Mouse (Mus musculus) cerebral cortex, adult 2 months (tissue): Measurements from ENCODE around the gene Ccnl1.

Source experiments
- WGBS: fragments of 180-500 bp; shearing (Covaris S2); methylation state at CpG from one replicate; pipeline ENCODE4 v1.1.7; 2018; 5-methylcytosine and 5-hydroxymethylcytosine counted together

Gene Ccnl1

DNA sequence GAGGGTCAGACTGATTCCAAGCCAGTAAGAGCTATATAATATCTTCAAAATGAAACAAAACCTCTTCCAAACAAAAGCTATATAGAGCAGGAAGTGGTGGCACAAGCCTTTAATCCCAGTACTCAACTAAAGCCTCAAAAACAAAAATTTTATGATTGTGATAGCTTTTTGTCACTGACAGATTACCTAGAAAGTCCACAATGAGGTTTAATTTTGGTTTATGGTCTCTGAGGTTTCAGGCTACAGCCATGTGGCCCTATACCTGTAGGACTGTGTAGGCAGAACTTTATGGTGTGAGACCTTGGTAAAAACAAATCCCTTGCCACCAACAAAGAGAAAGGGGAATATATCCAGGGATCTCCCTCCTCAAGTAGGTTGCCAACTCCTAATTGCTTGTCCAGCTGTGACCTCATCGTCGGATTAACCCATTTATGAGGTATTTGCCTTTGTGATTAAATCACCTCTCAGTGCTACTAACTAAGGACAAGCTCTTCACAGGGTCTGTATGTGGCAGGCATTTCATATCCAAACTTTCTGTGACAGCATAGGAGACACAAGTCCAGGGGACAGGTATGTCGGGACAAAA, 1.5 kb upstream of the Ccnl1 start:
- 59% methylated on average over 3 of the region's 3 CpGs for WGBS

DNA sequence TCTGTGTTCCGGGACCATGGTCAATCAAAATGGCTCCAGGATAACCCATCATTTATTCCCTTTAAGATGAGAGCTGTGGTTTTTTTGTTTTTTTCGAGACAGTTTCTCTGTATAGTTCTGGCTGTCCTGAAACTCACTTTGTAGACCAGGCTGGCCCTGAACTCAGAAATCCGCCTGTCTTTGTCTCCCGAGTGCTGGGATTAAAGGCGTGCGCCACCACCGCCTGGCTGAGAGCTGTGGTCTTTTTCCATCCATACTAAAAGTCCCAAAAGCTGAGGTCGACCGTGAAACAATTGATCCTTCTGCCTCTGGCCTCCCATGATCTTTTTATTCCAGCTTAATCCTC, 764 bp upstream of the Ccnl1 start:
- 6% methylated on average over 9 of the region's 9 CpGs for WGBS

DNA sequence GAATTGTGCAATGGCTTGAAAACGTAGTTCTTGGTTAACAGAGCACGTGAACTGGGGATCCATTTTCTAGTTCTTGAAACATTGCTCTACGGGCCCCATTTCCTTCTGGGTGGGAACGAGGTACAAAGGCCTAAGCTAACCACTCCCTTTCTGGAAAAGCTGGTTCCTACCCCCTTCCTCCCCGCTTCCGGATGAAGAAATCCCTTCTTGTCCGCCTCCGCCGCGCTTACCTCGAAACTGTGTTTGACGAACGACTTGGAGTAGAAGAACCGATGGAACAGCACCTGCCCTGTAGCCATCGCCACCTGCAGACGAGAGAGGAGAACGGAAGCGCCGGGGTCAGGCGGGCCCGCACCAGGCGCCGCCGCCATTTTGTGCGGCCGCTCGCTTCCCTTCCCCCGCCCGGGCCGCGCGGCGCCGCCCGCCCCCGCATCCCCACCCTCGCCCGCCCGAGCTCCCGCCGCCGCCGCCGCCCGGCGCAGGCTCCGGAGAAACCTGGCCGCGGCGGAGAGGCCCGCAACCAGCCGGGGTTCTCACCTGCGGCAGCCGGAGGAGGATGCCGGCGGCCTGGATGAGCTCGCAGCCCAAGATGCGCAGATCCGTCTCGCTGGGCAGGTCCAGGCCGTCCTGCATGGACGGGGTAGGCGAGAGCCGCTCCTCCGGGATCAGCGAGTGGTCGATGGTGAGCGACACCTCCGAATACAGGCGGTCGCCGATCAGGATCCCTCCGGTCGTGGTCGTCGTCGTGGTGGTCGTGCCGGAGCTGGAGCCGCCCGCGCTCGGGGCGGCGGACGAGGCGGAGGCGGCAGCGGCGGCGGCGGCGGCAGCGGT, 563 bp downstream of the Ccnl1 start:
- WGBS, result under 1% methylated on average over 90 of the region's 94 CpGs

DNA sequence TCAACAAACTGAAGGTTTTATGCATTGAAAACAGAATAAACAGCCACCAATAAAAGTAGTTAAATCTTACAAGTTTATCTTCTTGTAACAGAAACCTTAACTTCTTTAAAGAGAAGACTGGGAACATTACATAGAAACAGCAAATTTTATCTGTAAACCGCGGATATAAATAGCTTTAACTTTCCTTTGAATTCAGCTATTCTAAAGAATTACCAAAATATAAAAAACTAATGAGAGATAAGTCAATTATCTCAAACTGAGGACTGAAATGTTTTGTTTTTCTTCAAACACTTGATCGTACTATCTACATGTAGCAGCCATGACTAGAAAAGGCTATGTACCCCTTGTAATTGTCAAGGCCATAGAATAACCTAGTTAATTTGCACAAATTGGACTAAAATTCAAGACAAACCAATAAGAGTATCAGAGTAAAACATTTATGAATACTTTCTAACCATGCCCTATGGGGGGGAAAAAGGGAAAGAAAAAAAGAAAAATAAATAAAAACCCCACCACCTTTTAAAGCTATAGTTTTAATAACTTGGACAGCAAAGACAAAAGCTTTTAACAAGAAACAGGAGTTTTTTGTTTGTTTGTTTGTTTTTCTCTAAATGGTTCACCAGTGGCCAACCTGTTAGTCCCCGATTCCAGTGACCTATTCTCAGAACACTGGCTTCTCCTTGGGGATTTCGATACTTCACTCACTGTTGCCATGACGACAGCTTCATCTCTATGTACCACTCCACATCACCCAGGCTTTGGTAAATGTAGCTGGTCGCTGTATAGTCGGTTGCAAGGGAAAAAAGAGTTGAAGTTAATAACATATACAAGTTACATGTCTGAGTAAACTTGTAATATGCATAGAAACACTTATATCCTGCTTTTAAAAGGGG, 3.3 kb downstream of the Ccnl1 start:
- 30% methylated on average over 8 of the region's 8 CpGs for WGBS

DNA sequence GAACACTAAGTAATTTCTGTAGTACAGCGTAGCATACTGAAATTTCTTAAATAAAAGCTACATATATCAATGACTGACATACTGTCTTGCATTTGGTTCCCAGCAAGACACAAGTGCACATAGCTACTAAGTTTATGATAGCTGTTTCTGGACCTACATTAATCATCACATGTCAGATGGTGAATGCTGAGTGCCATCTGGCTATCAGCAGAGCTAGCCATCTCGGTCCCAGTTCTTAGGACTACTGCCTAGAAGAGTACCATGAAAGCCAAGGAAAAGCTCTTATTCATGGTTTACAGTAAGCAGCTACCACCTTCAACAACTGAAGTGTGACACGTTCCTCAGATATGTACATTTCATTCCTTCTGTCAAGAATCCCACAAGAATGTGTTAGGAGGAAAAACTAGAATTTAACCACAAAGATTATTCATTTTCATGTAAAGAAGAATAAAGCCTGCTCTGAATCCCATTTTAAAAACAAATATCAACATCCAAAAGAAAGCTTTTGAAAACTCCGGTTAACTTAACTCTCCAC, 7.2 kb downstream of the Ccnl1 start:
- 53% methylated on average over 4 of the region's 4 CpGs for WGBS

DNA sequence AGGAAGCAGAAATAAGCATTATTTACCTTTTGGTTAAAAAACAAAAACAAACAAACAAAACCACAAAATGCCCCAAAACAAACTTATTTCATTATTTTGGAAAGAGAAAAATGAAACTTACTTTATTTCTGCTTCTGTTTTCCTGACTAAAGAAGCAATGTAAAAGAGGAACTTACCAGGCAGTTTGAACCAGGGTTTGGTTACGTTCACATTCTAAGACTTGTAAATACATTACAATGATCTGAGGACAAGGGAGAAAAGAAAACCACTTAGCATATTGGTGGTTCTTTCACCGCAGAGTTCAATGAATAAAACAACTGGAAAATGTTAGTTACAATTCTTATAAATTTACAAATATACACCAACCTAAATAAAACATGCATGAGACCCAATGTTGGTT, 7.7 kb downstream of the Ccnl1 start:
- 72% methylated on average over 2 of the region's 2 CpGs for WGBS

DNA sequence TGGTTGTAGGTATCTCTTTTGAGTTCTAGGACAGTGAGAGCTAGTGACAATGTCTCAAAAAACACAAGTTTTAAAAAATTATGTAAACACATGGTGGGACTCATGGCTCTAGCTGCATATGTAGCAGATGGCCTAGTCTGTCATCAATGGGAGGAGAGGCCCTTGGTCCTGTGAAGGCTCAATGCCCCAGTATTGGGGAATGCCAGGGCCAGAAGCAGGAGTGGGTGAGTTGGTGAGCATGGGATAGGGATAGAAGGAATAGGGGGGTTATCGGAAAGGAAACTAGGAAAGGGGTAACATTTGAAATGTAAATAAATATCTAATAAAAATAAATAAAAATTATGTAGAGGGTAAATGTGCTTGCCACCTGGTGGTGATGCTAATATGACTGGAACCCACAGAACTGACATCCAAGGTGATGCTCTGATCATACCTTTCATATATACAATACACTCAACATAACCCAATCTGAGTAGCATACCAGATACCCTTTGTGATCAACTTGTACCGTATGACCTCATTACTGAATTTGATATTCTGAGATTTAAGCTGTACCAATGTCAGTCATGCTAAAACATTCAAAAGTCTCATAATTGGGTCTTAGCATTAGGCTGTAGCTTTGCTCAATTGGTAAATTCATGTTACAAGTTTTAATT, 12.6 kb downstream of the Ccnl1 start:
- WGBS, result 92% methylated on average over 2 of the region's 2 CpGs

DNA sequence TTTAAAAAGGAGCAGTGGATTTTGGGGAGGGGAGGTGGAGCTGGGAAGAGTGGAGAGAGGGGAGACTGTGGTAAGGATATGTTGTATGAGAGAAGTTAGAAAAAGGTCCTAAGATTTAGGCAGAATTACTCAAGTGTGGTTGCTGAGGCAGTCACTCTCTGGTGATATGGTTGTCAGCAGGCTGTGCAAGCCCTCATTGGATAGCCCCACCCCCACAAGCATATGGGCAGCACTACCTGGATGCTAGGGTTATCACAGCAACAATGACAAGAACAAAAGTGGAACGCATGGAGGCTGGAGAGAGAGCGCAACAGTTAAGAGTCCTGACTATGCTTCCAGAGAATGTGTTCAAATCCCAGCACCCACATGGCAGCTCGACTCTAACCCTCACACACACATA, 13.3 kb downstream of the Ccnl1 start:
- WGBS, result 81% methylated on average over 3 of the region's 3 CpGs

DNA sequence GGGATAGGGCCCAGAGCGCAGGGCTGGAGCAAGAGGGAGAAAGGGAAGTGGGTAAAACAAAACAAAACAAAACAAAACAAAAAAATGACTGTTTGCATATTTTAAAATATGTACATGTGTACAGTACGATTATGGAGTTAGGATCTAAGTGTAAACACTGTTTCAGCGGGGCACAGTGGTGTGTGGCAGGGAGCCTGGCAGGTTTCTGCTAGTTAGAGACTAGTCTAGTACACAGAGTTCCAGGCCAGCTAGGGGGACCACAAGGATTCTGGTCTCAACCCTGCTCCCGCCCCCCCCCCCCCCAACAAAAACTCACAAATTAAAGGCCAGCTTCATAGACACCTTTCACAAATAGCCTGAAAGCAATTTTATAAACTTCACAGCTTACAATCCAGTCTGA, 14.6 kb downstream of the Ccnl1 start:
- 73% methylated on average over 4 of the region's 4 CpGs for WGBS

DNA sequence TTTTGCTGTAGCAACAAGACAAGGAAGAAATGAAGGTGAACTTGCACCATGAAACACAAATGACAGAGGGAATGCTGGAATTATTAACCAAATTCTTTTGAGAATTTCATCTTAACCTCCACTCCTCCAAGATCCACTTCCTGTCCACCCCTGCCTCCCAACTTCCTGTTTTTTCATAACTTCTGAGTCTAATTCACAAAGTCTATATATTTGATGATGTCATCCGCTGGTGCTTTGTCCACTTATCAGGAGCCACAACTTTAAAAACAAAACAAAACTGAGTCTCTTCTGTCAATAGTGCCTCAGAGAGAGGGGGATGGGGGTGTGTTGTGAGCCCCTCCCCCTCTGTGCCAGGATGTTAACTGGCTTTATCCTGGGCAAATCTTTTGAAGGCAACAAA, 17.0 kb downstream of the Ccnl1 start:
- 80% methylated on average over 1 of the region's 1 CpGs for WGBS

DNA sequence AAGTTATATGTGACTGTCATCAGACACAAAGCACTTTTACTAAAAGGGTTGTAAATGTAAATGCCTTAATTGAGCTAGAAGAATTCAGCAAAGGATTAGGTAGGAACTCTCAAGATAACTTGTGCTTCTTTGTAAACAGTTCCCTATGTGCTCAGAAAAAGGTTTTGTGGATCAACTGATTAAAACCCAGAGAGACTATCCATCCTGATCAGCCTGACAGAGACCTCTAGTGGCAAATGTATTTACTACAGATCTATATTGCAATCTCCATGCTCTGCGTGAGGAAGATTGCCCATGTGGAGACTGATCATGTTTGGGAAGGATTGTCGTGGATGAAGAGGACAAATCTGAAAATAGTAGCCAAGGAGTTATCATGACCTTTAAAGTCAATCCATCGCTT, 19.8 kb downstream of the Ccnl1 start:
- WGBS, result 17% methylated on average over 3 of the region's 3 CpGs

DNA sequence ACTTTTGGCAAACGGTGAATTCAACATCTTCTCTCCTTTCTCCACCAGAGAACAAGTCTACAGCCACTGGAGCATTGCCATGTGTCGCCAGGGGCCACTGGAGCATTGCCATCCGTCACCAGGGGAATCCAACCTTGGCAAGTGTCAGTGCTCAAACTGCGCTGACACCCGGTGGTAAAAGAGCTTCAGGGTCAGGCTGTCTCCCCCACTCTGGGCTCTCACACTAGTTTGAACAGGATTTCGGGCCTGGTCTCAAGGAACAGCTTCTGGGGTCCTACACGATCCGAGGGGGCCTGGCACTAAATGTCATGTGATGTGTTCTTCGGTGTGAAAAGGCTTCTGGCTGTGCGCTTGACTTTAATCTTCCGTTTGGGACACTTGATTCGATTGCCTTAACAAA, 21.7 kb downstream of the Ccnl1 start:
- 55% methylated on average over 12 of the region's 12 CpGs for WGBS

DNA sequence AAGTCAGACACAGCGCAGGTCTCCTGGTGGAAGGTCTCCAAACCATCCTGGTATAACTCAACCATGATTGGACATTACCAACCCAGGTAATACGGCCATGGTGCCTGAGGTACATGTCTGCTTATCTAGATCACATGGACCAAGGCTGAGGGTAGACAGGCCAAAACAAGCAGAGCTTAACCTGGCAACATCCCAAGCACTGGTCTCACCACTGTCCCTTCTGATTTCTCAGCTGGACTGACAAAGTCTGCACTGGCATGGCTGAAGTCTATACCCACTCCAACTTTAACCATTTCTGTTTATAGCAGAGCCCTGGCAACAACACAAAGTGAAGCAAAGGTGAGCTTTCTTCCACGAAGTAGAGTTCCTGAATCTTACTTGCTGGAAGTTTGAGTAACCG, 22.9 kb downstream of the Ccnl1 start:
- 87% methylated on average over 4 of the region's 4 CpGs for WGBS

DNA sequence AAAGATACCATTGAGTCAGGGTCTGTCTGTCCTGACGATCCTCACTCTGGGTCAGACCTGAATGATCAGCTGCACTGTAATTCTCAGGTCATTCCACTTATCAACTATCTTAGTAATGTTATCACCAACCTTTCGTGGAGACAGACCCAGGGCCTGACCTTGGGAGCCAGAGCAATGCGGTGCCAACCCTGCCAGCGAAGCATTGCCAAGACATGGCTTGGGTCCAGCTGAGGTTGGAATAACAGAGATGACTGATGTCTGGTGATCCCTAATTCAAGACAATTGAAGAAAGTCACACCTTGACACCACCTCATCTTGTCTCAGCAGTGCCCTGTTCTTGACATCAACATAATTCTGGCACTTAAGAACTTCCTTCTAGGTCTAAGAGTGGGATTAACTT, 24.3 kb downstream of the Ccnl1 start:
- WGBS, result 92% methylated on average over 4 of the region's 4 CpGs

DNA sequence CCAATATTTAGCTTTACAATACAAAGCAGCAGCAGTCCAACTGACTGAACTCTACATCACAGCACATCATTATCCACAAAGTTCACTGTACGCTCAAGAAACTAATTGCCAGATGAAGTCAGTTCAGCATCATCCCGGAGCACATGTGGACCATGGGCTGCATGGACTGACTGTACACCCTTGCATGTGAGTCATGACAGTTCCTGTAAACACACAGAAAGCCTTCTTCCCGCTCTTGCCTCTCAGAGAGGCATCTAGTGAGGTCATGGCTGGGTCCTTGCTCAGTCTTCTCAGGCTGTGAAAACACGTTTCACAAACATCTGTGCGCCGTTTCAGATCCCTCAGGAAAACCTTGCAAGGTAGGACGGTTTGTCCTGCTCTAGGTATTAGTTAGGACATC, 26.5 kb downstream of the Ccnl1 start:
- WGBS, result 95% methylated on average over 7 of the region's 7 CpGs

DNA sequence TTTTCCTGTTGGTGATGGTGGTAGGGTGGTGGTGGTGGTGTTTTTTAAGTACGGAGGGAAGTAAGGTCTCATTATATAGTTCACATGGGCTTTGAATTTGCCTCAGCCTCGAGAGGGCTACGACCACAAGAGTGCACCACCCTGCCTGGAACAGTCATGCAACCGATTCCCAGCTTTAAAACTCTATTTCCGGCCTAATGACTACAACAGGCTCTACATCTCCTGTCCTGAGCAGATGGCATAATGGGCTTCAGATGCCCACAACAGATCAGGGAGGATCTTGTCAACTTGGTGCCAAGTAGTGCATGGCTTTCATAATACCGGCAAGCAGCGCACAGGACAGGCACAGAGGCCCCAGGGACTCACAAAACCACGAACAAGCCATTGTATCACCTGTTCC, 27.4 kb downstream of the Ccnl1 start:
- 50% methylated on average over 8 of the region's 8 CpGs for WGBS

DNA sequence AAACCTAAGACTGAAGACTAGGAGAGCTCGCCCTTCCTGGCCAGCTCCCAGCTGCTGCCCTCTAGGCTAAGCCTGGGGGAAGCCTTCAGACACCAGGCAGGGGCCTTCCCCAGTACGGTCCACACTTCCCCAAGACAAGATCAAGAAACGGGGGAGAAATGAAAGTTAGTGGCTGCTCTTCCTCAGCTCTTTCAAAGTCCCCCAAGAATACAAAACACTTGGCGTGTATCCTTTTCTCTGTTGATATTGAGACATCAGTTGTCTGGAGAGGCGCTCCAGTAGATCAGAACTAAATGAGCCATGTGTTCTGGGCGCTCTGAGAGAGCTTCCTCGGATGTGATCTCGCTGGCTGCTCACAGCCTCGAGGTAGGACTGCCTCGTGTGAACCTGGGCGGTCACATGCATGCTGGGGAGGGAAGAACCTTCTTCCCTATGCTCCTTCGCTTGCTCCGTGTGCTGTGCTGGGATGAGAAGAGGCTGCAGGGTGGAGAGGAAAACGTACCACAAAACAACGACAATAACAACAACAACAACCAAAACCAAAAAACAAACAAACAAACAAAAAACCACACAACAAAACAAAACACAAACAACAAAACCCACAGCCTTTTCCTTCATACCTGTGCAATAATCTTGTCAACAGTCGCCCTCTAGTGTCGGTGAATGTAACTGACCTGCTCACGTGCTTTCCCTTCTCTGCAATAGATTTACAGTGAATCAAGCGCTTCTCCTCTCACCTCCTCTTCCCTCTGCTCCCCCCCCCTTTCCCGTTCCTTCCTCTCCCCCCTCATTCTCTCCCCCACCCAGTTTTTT, 28.0 kb downstream of the Ccnl1 start:
- 12% methylated on average over 20 of the region's 20 CpGs for WGBS

DNA sequence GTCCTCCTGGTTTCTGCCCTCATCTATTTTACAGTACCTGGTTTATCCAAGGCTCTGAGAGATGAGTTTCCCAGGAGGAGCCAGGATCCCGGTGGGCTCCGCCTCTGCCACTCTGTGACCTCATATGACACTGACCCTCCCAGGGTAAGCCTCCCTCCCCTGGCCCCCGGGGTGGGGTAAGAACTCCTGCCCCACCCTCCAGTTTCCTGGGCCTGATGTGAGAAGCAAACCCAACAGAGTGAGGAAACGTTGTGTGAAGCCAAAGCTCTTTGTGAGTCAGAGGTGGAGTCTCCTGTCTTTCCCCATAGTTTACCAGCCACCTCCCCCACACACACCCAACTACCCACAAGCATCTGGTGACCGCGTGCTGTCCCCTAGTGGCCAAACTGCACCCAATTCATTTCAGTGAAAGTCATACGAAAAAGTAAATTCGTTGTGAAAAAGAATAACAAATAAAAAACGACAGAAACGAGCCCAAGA, 28.7 kb downstream of the Ccnl1 start:
- 7% methylated on average over 10 of the region's 10 CpGs for WGBS

DNA sequence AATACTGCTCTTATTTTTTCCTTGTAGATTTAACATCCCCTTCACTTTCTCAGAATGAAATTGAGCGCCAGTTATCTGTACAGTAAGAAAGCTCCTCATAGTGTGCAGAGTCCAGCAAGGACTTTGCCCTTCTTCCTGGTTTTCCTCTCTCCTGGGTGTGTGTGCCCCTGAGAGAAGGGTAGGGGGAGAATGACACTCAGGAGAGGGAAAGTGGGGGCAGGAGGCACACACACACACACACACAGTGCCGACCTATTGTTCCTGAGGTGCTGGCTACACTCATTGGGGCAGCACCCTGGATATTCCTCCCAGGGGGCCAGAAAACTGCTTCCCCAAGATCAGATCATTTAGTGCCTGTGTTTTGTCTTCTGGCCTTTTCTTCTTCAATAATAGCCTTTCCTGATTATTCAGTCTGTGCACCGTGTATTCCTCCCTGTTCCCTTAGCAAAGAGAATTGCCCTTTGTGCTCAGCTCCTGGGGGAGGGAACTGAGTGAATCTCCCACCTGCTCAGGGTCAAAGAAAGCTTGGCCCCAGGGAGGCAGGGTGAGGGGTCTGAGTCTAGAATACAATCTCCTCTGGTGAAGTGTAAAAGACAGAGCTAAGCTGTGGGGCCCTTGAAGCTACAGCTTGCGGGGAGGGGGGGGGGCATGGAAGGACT, 29.3 kb downstream of the Ccnl1 start:
- 67% methylated on average over 4 of the region's 4 CpGs for WGBS

DNA sequence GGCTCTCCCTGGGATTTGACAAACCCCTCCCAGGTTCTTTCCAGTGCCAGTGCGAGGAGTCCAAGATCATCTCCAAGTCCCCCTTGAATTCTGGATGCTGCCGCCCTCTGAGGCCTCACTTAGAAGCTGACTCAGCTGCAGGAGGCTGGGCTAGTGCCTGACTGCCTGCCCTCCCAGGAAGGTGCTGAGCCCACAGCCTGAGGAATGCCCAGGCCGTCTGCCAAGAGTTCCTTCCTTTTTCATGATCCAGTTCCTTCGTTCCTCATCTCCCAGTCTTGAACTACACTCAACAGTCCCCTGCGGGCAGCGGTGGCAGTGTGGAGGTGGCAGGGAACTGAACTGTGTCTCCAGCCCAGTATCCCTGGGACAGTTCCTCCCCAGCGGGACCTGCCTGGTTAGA, 30.4 kb downstream of the Ccnl1 start:
- 71% methylated on average over 7 of the region's 7 CpGs for WGBS
